Mouse (Mus musculus): ENCODE data around the gene Nxph3. TPM values are rescaled to one million over a fixed set of nuclear protein-coding genes. Genes with fewer than 3 reads are reported as not detected.

Nxph3 gene
- polyA plus RNA-seq (2014; fragmentation: Nextera tagmentation; extraction: Ambion mirVana): 2.0 and 2.2 TPM in 2 replicates

DNA sequence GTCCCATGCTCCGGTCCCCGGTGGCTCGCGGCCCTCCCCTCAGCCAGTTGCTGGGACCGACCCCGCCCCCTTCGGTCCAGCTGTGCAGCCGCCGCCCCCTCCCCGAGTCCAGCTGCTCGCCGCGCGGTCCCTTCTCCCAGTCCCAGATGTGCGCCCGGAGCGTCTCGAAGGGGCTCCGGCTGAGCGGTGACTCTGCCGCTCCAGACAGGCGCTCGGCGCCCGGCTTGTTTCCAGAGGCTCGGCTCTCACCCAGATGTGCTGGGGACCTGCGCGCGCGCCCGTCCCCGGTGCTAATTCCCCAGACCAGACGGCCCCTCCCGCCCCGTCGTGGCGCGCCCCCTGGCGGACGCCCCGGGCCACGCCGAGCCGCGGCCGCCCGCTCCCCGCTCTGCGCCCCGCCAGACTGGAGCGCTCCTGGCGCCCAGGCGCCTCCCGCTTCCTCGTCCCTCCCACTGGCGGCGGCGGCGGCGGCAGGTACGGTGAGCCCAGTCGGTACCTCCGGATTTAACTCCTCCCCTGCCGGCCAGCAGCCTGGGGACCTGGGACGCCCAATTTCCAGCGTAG is at the start of gene Nxph3:
Nxph3 (minus strand) TSS at position 273 of the 564 bp plus-strand sequence.
- Histone ChIP-seq H3K4me2 (replicated peaks) (peak within 1 kb of the TSS; percentile 95), H3K36me3 (replicated peaks; ENCODE audit: control insufficient read depth, insufficient read depth) (no peaks in the 10 kb centered on the region), H3K4me1 (replicated peaks; ENCODE audit: control insufficient read depth, insufficient read depth, low read length) (peaks cover 16% of the 10 kb centered on the region), H3K4me3 (replicated peaks; ENCODE audit: low read length) (peak within 1 kb of the TSS; percentile 44), H3K27me3 (ENCODE audit: control insufficient read depth, insufficient read depth, low read length) (peaks cover 35% of the 10 kb centered on the region), H3K9me3 (ENCODE audit: control insufficient read depth, low read length) (no peaks in the 10 kb centered on the region), H3K27ac (no peak within 1 kb of the TSS), H3K9ac (peak within 1 kb of the TSS; percentile 60)
- DNase-seq (ENCODE audit: low spot score) (peak; percentile 43), ATAC-seq (ENCODE audit: low FRiP score) (peak; percentile 44; the same call in 1 of the 2 replicates)
- under 1% methylated on average over 65 of the region's 66 CpGs for WGBS

DNA sequence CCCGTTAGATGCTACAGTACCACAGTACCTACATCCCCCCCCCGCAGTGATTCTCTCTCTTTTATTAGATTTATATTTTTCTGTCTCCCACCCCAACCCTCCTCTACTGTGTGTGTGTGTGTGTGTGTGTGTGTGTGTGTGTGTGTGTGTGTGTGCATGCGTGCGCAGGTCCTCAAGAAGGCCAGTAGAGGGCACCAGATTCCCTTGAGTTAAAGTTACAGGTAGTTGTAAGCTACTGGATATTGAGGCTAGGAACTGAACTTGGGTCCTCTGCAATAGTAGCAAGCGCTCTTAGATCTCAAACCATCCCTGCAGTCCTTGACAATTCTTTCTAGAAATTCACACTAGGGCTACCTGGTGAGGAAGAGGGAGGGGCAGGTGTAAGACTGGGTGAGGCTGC is 49.5 kb upstream of the Nxph3 start:
- Histone ChIP-seq H3K9ac (no peak overlapping the region), H3K9me3 (ENCODE audit: control insufficient read depth, low read length) (no peaks in the 10 kb centered on the region), H3K27ac (no peak overlapping the region), H3K36me3 (replicated peaks; ENCODE audit: control insufficient read depth, insufficient read depth) (no peaks in the 10 kb centered on the region), H3K27me3 (ENCODE audit: control insufficient read depth, insufficient read depth, low read length) (no peaks in the 10 kb centered on the region), H3K4me1 (replicated peaks; ENCODE audit: control insufficient read depth, insufficient read depth, low read length) (no peaks in the 10 kb centered on the region), H3K4me2 (replicated peaks) (no peak overlapping the region), H3K4me3 (replicated peaks; ENCODE audit: low read length) (no peak overlapping the region)
- 93% methylated on average over 5 of the region's 5 CpGs for whole genome bisulfite sequencing
- DNase-seq (ENCODE audit: low spot score) (no peak), ATAC-seq (ENCODE audit: low FRiP score) (no peak)

- H3K4me1 ChIP-seq (replicated peaks; ENCODE audit: control insufficient read depth, insufficient read depth, low read length): no peaks in the 10 kb centered on the region
- no peaks in the 10 kb centered on the region for H3K9me3 ChIP-seq (ENCODE audit: control insufficient read depth, low read length)
- H3K27me3 ChIP-seq (ENCODE audit: control insufficient read depth, insufficient read depth, low read length): no peaks in the 10 kb centered on the region; the same call in 1 of the 2 replicates
- WGBS: 53% methylated on average over 3 of the region's 3 CpGs
- H3K4me3 ChIP-seq (replicated peaks; ENCODE audit: low read length): no peak overlapping the region
- no peak overlapping the region for H3K9ac ChIP-seq
- H3K36me3 ChIP-seq (replicated peaks; ENCODE audit: control insufficient read depth, insufficient read depth): no peaks in the 10 kb centered on the region
- no peak overlapping the region for H3K27ac ChIP-seq
- ATAC-seq (ENCODE audit: low FRiP score) (no peak), DNase-seq (ENCODE audit: low spot score) (no peak)
- no peak overlapping the region for H3K4me2 ChIP-seq (replicated peaks)
Observed at GRCm38 (mm10) chr11:95560773-95561172, 46.4 kb upstream of the Nxph3 start.

DNA sequence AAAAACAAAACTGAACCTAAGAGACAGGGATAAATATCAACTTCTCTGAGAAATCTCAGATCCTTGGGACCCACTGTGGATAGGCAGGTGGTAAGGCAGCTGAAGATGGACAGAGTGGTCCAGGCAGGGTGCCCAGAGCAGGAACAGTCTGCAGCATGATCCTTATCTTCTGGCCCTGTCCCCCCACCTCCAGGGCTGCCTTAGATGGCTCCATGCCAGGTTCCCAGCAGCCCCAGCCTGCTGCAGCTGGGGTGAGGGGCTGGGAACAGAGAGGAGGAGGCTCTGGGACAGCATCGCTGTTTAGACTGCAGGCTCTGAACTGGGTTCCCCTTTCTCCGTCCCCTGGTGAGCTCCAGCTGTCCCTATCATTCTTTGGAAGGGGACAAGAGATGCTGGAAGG is 45.4 kb upstream of the Nxph3 start:
- no peaks in the 10 kb centered on the region for H3K9me3 ChIP-seq (ENCODE audit: control insufficient read depth, low read length)
- 89% methylated on average over 2 of the region's 2 CpGs for WGBS
- DNase-seq (ENCODE audit: low spot score): no peak
- no peak overlapping the region for H3K27ac ChIP-seq
- no peak for ATAC-seq (ENCODE audit: low FRiP score)
- no peaks in the 10 kb centered on the region; the same call in 1 of the 2 replicates for H3K27me3 ChIP-seq (ENCODE audit: control insufficient read depth, insufficient read depth, low read length)
- no peak overlapping the region for H3K4me2 ChIP-seq (replicated peaks)
- no peaks in the 10 kb centered on the region for H3K4me1 ChIP-seq (replicated peaks; ENCODE audit: control insufficient read depth, insufficient read depth, low read length)
- H3K9ac ChIP-seq: no peak overlapping the region
- no peaks in the 10 kb centered on the region for H3K36me3 ChIP-seq (replicated peaks; ENCODE audit: control insufficient read depth, insufficient read depth)
- no peak overlapping the region for H3K4me3 ChIP-seq (replicated peaks; ENCODE audit: low read length)

DNA sequence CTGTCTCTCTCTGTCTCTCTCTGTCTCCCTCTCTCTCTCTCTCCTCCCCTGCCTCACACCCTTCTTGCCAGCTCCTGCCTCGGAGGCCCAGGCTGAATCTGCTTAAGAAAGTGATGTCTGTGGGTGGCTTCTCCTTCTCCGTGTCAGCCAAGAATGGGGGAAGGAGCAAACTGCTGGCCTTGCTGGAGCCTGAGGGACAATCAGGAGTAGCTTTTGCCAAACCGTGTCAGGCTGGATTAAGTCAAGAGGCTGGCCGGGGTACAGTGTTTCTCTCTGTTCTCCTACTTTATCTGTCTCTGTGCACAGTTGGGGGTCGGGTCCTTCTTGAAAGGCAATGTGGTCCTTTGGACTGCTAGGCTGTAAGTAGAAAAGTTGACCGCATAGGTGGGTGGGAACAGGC is 43.3 kb upstream of the Nxph3 start:
- Histone ChIP-seq H3K27ac (no peak overlapping the region), H3K9ac (no peak overlapping the region), H3K27me3 (ENCODE audit: control insufficient read depth, insufficient read depth, low read length) (no peaks in the 10 kb centered on the region; the same call in 1 of the 2 replicates), H3K9me3 (ENCODE audit: control insufficient read depth, low read length) (no peaks in the 10 kb centered on the region), H3K4me2 (replicated peaks) (no peak overlapping the region), H3K4me3 (replicated peaks; ENCODE audit: low read length) (no peak overlapping the region), H3K4me1 (replicated peaks; ENCODE audit: control insufficient read depth, insufficient read depth, low read length) (no peaks in the 10 kb centered on the region), H3K36me3 (replicated peaks; ENCODE audit: control insufficient read depth, insufficient read depth) (no peaks in the 10 kb centered on the region)
- ATAC-seq (ENCODE audit: low FRiP score): no peak
- no peak for DNase-seq (ENCODE audit: low spot score)
- WGBS: 31% methylated on average over 6 of the region's 6 CpGs

GRCm38 (mm10) chr11:95557032-95557431 is 42.7 kb upstream of the Nxph3 start:
- ATAC-seq (ENCODE audit: low FRiP score) (no peak), DNase-seq (ENCODE audit: low spot score) (no peak)
- Histone ChIP-seq H3K4me2 (replicated peaks) (no peak overlapping the region), H3K9ac (no peak overlapping the region), H3K4me3 (replicated peaks; ENCODE audit: low read length) (no peak overlapping the region), H3K36me3 (replicated peaks; ENCODE audit: control insufficient read depth, insufficient read depth) (no peaks in the 10 kb centered on the region), H3K4me1 (replicated peaks; ENCODE audit: control insufficient read depth, insufficient read depth, low read length) (no peaks in the 10 kb centered on the region), H3K27me3 (ENCODE audit: control insufficient read depth, insufficient read depth, low read length) (no peaks in the 10 kb centered on the region; the same call in 1 of the 2 replicates), H3K27ac (no peak overlapping the region), H3K9me3 (ENCODE audit: control insufficient read depth, low read length) (no peaks in the 10 kb centered on the region)
- 85% methylated on average over 6 of the region's 6 CpGs for WGBS

DNA sequence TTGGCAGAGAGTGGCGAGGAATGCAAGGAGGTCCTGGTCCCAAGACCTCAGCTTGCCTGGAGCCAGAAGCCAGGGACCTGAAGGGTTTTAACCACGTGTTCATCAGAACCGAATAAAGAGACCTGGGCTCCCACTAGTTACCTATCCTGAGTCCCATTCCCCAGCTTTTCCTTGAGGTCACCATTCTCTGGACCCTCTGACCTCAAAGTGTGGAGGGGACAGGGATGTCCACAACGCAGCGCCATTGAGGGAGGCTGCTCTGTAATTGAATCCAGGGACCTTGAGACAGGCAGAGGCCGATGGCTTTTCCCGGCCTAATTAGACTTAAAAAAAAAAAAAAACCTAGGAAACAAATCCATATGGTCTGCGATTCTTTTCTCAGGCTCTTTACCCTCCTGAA is 40.9 kb upstream of the Nxph3 start:
- ATAC-seq (ENCODE audit: low FRiP score) (no peak), DNase-seq (ENCODE audit: low spot score) (no peak)
- no peak overlapping the region for H3K4me2 ChIP-seq (replicated peaks)
- no peak overlapping the region for H3K9ac ChIP-seq
- H3K27ac ChIP-seq: no peak overlapping the region
- no peaks in the 10 kb centered on the region for H3K36me3 ChIP-seq (replicated peaks; ENCODE audit: control insufficient read depth, insufficient read depth)
- H3K9me3 ChIP-seq (ENCODE audit: control insufficient read depth, low read length): no peaks in the 10 kb centered on the region
- H3K27me3 ChIP-seq (ENCODE audit: control insufficient read depth, insufficient read depth, low read length): no peaks in the 10 kb centered on the region; the same call in 1 of the 2 replicates
- no peak overlapping the region for H3K4me3 ChIP-seq (replicated peaks; ENCODE audit: low read length)
- WGBS: 67% methylated on average over 8 of the region's 8 CpGs
- H3K4me1 ChIP-seq (replicated peaks; ENCODE audit: control insufficient read depth, insufficient read depth, low read length): no peaks in the 10 kb centered on the region

GRCm38 (mm10) chr11:95550301-95551021 is 36.1 kb upstream of the Nxph3 start:
- H3K4me1 ChIP-seq (replicated peaks; ENCODE audit: control insufficient read depth, insufficient read depth, low read length): no peaks in the 10 kb centered on the region
- DNase-seq (ENCODE audit: low spot score) (no peak), ATAC-seq (ENCODE audit: low FRiP score) (no peak)
- H3K9me3 ChIP-seq (ENCODE audit: control insufficient read depth, low read length): no peaks in the 10 kb centered on the region
- no peak overlapping the region for H3K27ac ChIP-seq
- no peak overlapping the region for H3K4me2 ChIP-seq (replicated peaks)
- no peaks in the 10 kb centered on the region for H3K36me3 ChIP-seq (replicated peaks; ENCODE audit: control insufficient read depth, insufficient read depth)
- WGBS: 86% methylated on average over 12 of the region's 12 CpGs
- H3K4me3 ChIP-seq (replicated peaks; ENCODE audit: low read length): no peak overlapping the region
- no peaks in the 10 kb centered on the region for H3K27me3 ChIP-seq (ENCODE audit: control insufficient read depth, insufficient read depth, low read length)
- H3K9ac ChIP-seq: no peak overlapping the region

DNA sequence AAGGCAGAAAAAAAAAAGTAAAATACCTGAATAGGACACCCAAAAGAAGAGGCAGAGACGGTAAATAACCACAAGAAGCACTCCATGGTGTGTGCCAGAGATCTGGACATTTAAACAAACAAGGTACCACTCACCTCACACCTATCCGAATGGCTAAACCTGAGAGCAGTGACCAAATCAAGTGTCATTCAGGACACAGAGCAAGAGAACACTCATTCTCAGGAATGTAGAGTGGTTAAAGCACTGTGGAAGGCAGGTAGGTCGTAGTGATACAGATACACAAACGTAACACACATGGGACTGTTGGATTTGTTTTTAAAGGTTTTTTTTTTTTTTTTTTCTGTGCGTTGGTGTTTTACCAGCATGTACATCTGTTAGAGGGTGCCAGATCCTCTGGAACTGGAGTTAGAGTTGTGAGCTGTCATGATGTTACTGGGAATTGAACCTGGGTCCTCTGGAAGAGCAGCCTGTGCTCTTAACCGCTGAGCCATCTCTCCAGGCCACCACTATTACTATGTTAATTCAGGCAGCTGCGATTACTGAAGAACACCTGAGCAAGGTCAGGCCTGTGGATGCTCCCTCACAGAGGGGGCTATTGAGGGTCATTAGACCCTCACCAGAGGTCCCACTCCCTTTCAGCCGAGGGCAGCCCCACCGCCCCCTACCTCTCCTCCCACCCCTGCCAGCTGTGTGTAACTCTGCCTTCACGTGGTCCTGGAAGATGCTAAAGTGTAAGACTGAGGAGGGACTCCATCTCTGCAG is 31.8 kb upstream of the Nxph3 start:
- no peak overlapping the region for H3K27ac ChIP-seq
- no peak for ATAC-seq (ENCODE audit: low FRiP score)
- H3K9ac ChIP-seq: no peak overlapping the region
- no peak for DNase-seq (ENCODE audit: low spot score)
- 0 out of 2 replicates have a peak, but pooled peaks cover under 1% of the 10 kb centered on the region for H3K4me1 ChIP-seq (replicated peaks; ENCODE audit: control insufficient read depth, insufficient read depth, low read length)
- H3K27me3 ChIP-seq (ENCODE audit: control insufficient read depth, insufficient read depth, low read length): no peaks in the 10 kb centered on the region; the same call in 1 of the 2 replicates
- H3K4me2 ChIP-seq (replicated peaks): no peak overlapping the region
- H3K4me3 ChIP-seq (replicated peaks; ENCODE audit: low read length): no peak overlapping the region
- 77% methylated on average over 10 of the region's 10 CpGs for WGBS
- H3K36me3 ChIP-seq (replicated peaks; ENCODE audit: control insufficient read depth, insufficient read depth): no peaks in the 10 kb centered on the region
- no peaks in the 10 kb centered on the region for H3K9me3 ChIP-seq (ENCODE audit: control insufficient read depth, low read length)
